Comparison of ENCODE assay signal across 27 mouse cellular contexts in the genomic region with DNA sequence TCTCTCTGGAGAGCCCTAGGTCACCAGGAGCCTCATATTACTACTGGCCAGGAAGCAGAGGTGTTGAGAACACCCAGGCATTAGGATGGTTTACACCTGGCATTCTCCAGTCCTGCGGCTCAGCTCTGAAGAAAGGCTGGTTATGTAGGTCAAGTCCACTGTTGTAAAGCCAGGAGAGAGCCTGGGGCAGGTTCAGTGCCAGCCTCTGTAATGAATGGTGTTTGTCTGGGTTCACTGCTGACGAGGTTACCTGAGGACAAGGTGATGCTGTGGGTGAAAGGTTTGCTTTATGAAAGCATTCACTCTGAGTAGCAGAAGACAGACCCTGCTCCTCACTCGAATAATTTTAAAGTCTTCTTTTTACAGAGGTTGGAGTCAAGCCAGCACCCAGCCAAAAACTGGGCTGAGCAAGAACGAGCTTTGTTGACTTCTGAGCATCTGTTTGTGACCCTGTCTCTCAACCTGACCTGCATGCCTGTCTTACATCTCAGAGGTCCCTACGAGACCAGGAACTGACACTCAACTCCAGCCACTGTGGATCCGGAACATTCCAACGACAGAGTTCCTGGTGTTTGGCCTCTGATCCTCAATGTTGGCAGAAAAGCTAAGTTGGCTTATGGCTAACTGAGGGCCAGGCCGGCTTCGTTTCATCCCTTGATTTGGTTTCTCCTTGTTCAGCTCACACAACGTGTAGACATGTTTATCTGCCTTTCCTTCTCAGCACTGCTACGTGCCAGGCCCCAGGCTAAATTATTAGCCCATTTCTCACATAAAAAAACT.
DNase-seq lines count a peak whose midpoint lies in the region; ATAC-seq and TF ChIP-seq lines count a peak whose summit lies in the region.
"Had no signal": no experiment of that assay in that cellular context is flagged by ENCODE, and none has a peak within 500 bp of the region (broad histone marks: within the 10 kb centered on the region; RNA-seq: fewer than 3 reads in every experiment).

No protein-coding gene starts in this region.

- WGBS in kidney, adult 2 months = 50% methylated on average over 11 of the region's 11 CpGs

- peak; percentile 65 for DNase-seq in kidney, adult 2 months
- DNase-seq in kidney, postnatal 4 days = no peak
- DNase-seq in kidney, postnatal 36 days = peak; percentile 50 to 51
- no peak for DNase-seq in thymus, postnatal 10 days (ENCODE audit: low spot score in 2 of 2)
- DNase-seq: adrenal gland, postnatal 36 days; B cell, adult 2 months; cerebellum, adult 9-11 months; embryo, embryonic 11 days; forebrain, postnatal 0 days; gastrocnemius, postnatal 10 days; heart, postnatal 4 days; lung, postnatal 4 days; thymus, adult 2 months; thymus, postnatal 4 days had no signal

- no peak overlapping the region for H3K4me3 ChIP-seq in kidney, adult 2 months (ENCODE audit: insufficient read depth, low read depth, low read length)
- no peak overlapping the region for H3K4me3 ChIP-seq in brown adipose tissue, adult 24 weeks (ENCODE audit: insufficient read depth, low read depth, low read length)
- H3K4me3 ChIP-seq: embryonic facial prominence, embryonic 12.5 days; forebrain, embryonic 12.5 days; heart, embryonic 12.5 days; hindbrain, embryonic 13.5 days; layer of hippocampus, adult 2 months; left cerebral cortex, adult 2 months; limb, embryonic 12.5 days; megakaryocyte, embryonic 14.5 days; midbrain, embryonic 12.5 days; neural tube, embryonic 13.5 days had no signal

- ATAC-seq in erythroid progenitor cell, adult 5-6 weeks (replicated peaks; ENCODE audit: low FRiP score, poor library complexity, severe bottlenecking) = 0 out of 2 replicates have a peak, but pooled peaks have one; percentile 19
- ATAC-seq: forebrain, postnatal 0 days; intestine, embryonic 16.5 days had no signal

- no peaks in the 10 kb centered on the region for H3K27me3 ChIP-seq in kidney, adult 2 months (replicated peaks; ENCODE audit: control insufficient read depth, insufficient read depth, low read length)
- H3K27me3 ChIP-seq: embryonic facial prominence, embryonic 12.5 days; forebrain, embryonic 12.5 days; heart, embryonic 12.5 days; hindbrain, embryonic 13.5 days; limb, embryonic 12.5 days; midbrain, embryonic 12.5 days; neural tube, embryonic 13.5 days had no signal

- H3K27ac ChIP-seq in kidney, adult 2 months (ENCODE audit: insufficient read depth, low read depth, low read length) = no peak overlapping the region
- peak overlapping the region; percentile 6 for H3K27ac ChIP-seq in brown adipose tissue, adult 24 weeks (replicated peaks; ENCODE audit: low read depth, low read length)
- H3K27ac ChIP-seq: embryonic facial prominence, embryonic 12.5 days; forebrain, embryonic 12.5 days; hindbrain, embryonic 13.5 days; layer of hippocampus, adult 2 months; left cerebral cortex, adult 2 months; limb, embryonic 12.5 days; midbrain, embryonic 12.5 days; neural tube, embryonic 13.5 days had no signal

- no peak for TF ChIP-seq CTCF in kidney, adult 2 months (conservative IDR thresholded peaks at IDR 0.05; ENCODE audit: insufficient read depth, insufficient read length, low read depth, low read length)

- TF ChIP-seq POLR2A in kidney, adult 2 months (IDR thresholded peaks at IDR 0.05; ENCODE audit: low read depth, low read length) = no peak

- 0 out of 2 replicates have a peak, but pooled peaks cover 4% of the 10 kb centered on the region for H3K4me1 ChIP-seq in kidney, adult 2 months (ENCODE audit: control insufficient read depth, insufficient read depth, low read length)
- H3K4me1 ChIP-seq in brown adipose tissue, adult 24 weeks (ENCODE audit: control insufficient read depth, insufficient read depth, insufficient read length, low read length) = no peaks in the 10 kb centered on the region
- H3K4me1 ChIP-seq: embryonic facial prominence, embryonic 12.5 days; forebrain, embryonic 12.5 days; heart, embryonic 12.5 days; hindbrain, embryonic 13.5 days; midbrain, embryonic 12.5 days; neural tube, embryonic 13.5 days had no signal

- no peaks in the 10 kb centered on the region for H3K36me3 ChIP-seq in kidney, adult 2 months (ENCODE audit: control insufficient read depth, insufficient read depth, low read length)
- H3K36me3 ChIP-seq: embryonic facial prominence, embryonic 12.5 days; forebrain, embryonic 12.5 days; heart, embryonic 12.5 days; hindbrain, embryonic 13.5 days; limb, embryonic 12.5 days; midbrain, embryonic 12.5 days; neural tube, embryonic 13.5 days had no signal

Comparison
In these comparisons a context has a peak if more than half of its experiments do, and no peak if none do; other contexts are left out.
1. DNase-seq: peak in kidney, adult 2 months (single experiment) and kidney, postnatal 36 days (2 of 2); none in kidney, postnatal 4 days (0 of 2) and thymus, postnatal 10 days (0 of 2).